Mouse (Mus musculus) embryonic fibroblast, embryonic 13.5 days (primary cell): ENCODE measurements around the gene Ptprt. TPM values are rescaled to one million over a fixed set of nuclear protein-coding genes. Genes with fewer than 3 reads are reported as not detected.

Experiments used
- H3K27ac ChIP-seq: 2 replicates; pipeline ENCODE4 v1.5.1; 2012; ENCODE audit warnings: low read length, control low read depth, inconsistent platforms; ENCODE audit not compliant: insufficient read depth
- H3K4me1 ChIP-seq: 2 replicates; pipeline ENCODE4 v1.6.1; 2011; ENCODE audit warnings: low read length; ENCODE audit not compliant: control insufficient read depth, insufficient read depth
- H3K4me3 ChIP-seq: 2 replicates; pipeline ENCODE4 v1.5.1; 2011; ENCODE audit warnings: mild to moderate bottlenecking, control low read depth, low read length; ENCODE audit not compliant: insufficient read depth
- CTCF ChIP-seq: IDR thresholded peaks from 2 replicates; pipeline ENCODE4 v1.5.1; 2011; ENCODE audit warnings: mild to moderate bottlenecking, control low read depth, low read length, moderate library complexity, borderline replicate concordance; ENCODE audit not compliant: insufficient read depth
- POLR2A ChIP-seq: IDR thresholded peaks from 2 replicates; pipeline ENCODE4 v1.6.1; 2011; ENCODE audit warnings: low read depth, mild to moderate bottlenecking, control low read depth, low read length, moderate library complexity
- polyA plus RNA-seq: library from polyadenylated mRNA; stranded (reverse); fragments of >200 nt; gene quantifications from 2 replicates; pipeline ENCODE4 v1.2.4, GENCODE M21; 2011; ENCODE audit warnings: low read depth; ENCODE audit not compliant: missing spikeins, insufficient read length

Ptprt gene
- polyA plus RNA-seq, 1 experiment: 0.44 TPM

DNA sequence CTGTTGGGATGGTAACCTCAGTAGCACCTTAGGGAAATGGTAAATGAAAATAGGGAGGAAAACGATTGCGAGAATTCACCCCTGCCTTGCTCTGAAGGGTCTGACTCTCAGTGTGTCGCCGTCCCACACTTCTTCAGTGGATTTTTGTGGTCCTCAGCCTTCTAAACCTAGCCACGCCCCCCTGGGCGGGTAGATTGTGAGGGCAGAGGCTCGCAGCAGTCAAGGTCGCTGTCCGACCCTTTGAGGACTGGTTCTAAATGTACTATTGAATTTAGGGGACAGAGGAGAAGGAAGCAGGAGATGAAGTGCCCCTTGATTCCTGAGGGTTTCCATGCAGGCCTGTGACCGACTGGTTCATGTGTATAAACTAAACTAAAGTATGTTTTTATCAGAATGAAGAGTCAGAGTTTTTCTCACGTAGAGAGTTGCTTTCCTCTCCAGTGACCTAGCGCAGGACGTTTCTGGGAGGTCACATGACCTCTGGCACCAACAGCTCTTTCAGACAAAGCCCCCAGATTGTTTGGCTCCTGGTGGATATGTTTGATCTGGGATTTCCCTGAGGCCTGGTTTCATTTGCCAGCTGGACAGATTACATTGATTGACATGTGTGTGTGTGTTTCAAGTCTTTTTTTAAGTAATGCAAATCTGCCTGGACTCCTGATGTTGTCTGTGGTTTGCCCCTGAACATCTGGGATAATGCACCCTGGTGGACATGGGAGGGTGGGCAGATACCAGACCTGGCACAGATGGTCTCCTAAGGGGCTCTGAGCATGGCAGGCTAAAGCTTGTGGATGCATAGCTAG lies 1161.6 kb downstream of the Ptprt start:
- H3K4me3 ChIP-seq: no peak overlapping the region
- H3K27ac ChIP-seq: no peak overlapping the region
- TF ChIP-seq CTCF (no peak), POLR2A (no peak)
- H3K4me1 ChIP-seq: no peaks in the 10 kb centered on the region

- no peak overlapping the region for H3K4me3 ChIP-seq
- TF ChIP-seq CTCF (no peak), POLR2A (no peak)
Observed at GRCm38 (mm10) chr2:161498449-161499096, 1162.4 kb downstream of the Ptprt start.

GRCm38 (mm10) chr2:161481741-161482140 lies 1179.2 kb downstream of the Ptprt start:
- H3K4me3 ChIP-seq: no peak overlapping the region
- no peak overlapping the region for H3K27ac ChIP-seq
- no peak for TF ChIP-seq CTCF
- no peak for TF ChIP-seq POLR2A
- H3K4me1 ChIP-seq: no peaks in the 10 kb centered on the region

More at GRCm38 (mm10) chr2:161498449-161499096, 1162.4 kb downstream of the Ptprt start:
- H3K4me1 ChIP-seq: no peaks in the 10 kb centered on the region
- no peak overlapping the region for H3K27ac ChIP-seq

- Histone ChIP-seq H3K27ac (no peak overlapping the region), H3K4me1 (no peaks in the 10 kb centered on the region), H3K4me3 (no peak overlapping the region)
- TF ChIP-seq CTCF: no peak
- no peak for TF ChIP-seq POLR2A
Observed at GRCm38 (mm10) chr2:161480445-161480844, 1180.5 kb downstream of the Ptprt start.
